Mouse (Mus musculus): ENCODE data around the gene Gfi1b. TPM values are rescaled to one million over a fixed set of nuclear protein-coding genes. Genes with fewer than 3 reads are reported as not detected.

The Gfi1b gene
- polyA plus RNA-seq, 1 experiment from 2014 or later: 3.4 TPM

DNA sequence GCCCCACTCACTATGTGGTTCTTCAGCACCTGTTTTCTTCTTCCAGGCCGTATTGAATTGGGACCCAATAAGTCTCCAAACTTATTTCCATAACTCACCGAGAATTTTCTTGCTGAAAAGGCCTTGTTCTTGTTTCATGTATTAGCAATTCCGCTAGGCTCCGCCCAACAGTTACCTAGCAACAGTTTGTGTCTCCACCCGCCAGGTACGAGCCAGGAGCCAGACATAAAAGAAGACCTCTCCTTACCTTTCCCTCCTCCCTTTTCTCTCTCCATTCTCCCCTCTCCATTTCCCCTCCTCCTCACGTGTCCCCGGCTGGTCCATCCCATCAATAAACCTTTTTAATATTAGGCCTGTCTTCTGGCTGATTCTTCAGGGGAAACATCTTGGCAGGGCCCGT, 16.6 kb upstream of the Gfi1b start:
- Histone ChIP-seq H3K9me3 (no peaks in the 10 kb centered on the region), H3K27me3 (ENCODE audit: insufficient read depth, poor library complexity, severe bottlenecking) (peaks cover 6% of the 10 kb centered on the region; the same call in 1 of the 2 replicates), H3K36me3 (no peaks in the 10 kb centered on the region), H3K4me1 (replicated peaks) (peaks cover 42% of the 10 kb centered on the region), H3K4me3 (peak overlapping the region; percentile 37), H3K27ac (peak overlapping the region; percentile 56; the same call in 1 of the 2 replicates)
- no peak for DNase-seq (ENCODE audit: low spot score)
- 20% methylated on average over 9 of the region's 9 CpGs for WGBS

DNA sequence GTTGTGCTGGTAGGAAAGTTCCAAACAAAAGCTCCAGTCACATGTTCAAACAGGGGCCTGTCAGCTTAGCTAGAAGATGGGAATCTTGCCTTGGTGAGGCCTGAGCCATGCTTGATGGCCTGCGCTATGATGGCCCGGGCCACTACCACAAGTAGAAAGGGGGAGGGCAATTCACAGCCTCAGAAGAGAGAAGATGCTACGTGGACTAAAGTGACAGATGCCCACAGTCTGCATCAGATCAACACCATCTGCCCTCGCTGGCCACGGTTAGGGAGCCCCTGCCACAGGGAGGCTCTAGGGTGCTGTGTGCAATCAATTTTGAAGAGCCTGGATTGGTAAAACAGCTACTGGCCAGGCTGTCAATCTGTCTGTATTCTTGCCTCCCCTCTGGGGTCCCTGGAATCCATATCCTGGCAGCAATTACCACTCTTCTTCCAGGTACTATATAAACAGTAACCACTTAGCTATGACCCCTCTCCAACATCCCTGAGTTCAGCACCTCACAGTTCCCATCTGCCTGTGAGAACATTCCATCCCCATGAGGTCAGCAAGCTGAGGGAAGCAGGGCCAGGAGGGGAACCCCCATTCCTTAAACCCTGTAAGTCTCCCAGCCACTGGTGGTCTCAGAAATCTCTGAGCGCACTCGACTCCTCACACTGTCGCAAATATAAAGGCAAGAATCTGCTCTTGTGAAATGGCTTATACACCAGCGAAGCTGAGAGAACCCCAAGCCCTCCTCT, 15.5 kb upstream of the Gfi1b start:
- Histone ChIP-seq H3K27ac (no peak overlapping the region; the same call in 1 of the 2 replicates), H3K9me3 (no peaks in the 10 kb centered on the region), H3K4me1 (replicated peaks) (peaks cover 33% of the 10 kb centered on the region), H3K4me3 (no peak overlapping the region), H3K27me3 (ENCODE audit: insufficient read depth, poor library complexity, severe bottlenecking) (peaks cover 6% of the 10 kb centered on the region; the same call in 1 of the 2 replicates), H3K36me3 (no peaks in the 10 kb centered on the region)
- 82% methylated on average over 9 of the region's 9 CpGs for WGBS
- DNase-seq (ENCODE audit: low spot score): no peak

DNA sequence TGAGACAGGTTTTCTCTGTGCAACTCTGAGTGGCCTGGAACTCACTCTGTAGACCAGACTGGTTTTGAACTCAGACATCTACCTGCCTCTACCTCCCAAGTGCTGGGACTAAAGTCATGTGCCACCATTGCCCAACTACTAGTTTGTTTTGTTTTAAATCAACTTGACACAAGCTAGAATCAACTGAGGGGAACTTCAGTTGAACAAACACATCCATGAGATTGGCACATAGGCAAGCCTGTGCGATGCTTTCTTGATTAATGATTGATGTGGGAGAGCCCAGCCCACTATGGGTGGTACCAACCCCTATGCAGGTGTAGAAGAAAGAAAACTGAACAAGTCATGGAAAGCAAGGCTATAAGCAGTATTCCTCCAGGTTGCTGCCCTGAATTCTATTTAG, 13.4 kb upstream of the Gfi1b start:
- peaks cover 6% of the 10 kb centered on the region; the same call in 1 of the 2 replicates for H3K27me3 ChIP-seq (ENCODE audit: insufficient read depth, poor library complexity, severe bottlenecking)
- no peak for DNase-seq (ENCODE audit: low spot score)
- H3K9me3 ChIP-seq: no peaks in the 10 kb centered on the region
- no peak overlapping the region for H3K27ac ChIP-seq
- no peak overlapping the region for H3K4me3 ChIP-seq
- no peaks in the 10 kb centered on the region for H3K36me3 ChIP-seq
- 92% methylated on average over 1 of the region's 1 CpGs for WGBS
- H3K4me1 ChIP-seq (replicated peaks): peaks cover 18% of the 10 kb centered on the region

DNA sequence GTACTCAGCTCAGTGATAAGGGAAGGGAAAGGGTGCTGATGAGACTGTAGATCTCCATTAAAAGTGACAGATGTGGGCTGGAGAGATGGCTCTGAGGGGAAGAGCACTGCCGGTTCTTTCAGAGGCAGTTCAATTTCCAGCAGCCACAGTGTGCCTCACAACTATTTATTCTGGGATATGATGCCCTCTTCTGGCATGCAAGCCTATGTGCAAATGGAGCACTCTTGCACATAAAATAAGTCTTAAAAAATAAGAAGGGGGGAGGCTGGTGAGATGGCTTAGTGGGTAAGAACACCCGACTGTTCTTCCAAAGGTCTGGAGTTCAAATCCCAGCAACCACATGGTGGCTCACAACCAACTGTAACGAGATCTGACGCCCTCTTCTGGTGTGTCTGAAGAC, 11.4 kb upstream of the Gfi1b start:
- no peak overlapping the region for H3K4me3 ChIP-seq
- peaks cover 6% of the 10 kb centered on the region for H3K4me1 ChIP-seq (replicated peaks)
- no peak for DNase-seq (ENCODE audit: low spot score)
- H3K9me3 ChIP-seq: no peaks in the 10 kb centered on the region
- 0 out of 2 replicates have a peak, but pooled peaks cover 2% of the 10 kb centered on the region for H3K27me3 ChIP-seq (ENCODE audit: insufficient read depth, poor library complexity, severe bottlenecking)
- no peak overlapping the region for H3K27ac ChIP-seq
- 53% methylated on average over 4 of the region's 4 CpGs for WGBS
- H3K36me3 ChIP-seq: no peaks in the 10 kb centered on the region

DNA sequence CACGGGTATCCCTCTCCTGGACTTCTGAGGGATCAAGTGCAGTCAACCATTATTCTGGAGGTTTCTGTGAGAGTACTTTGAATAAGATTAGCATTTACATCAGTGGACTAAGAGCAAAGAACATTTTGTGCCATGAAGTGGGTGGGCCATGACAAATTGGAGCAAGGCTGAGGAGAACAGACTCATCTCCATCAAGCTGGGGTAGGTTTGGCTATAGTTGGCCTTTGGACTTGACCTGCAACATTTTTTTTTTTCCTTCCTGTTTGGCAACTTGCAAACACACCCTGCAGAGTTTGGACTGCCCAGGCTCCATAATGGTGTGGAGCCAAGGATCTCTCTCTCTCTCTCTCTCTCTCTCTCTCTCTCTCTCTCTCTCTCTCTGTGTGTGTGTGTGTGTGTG, 10.8 kb upstream of the Gfi1b start:
- peaks cover 5% of the 10 kb centered on the region; the same call in 1 of the 2 replicates for H3K4me1 ChIP-seq (replicated peaks)
- H3K36me3 ChIP-seq: no peaks in the 10 kb centered on the region
- H3K9me3 ChIP-seq: no peaks in the 10 kb centered on the region
- H3K27me3 ChIP-seq (ENCODE audit: insufficient read depth, poor library complexity, severe bottlenecking): no peaks in the 10 kb centered on the region
- no peak overlapping the region for H3K27ac ChIP-seq
- 68% methylated on average over 1 of the region's 1 CpGs for WGBS
- DNase-seq (ENCODE audit: low spot score): no peak
- no peak overlapping the region for H3K4me3 ChIP-seq

DNA sequence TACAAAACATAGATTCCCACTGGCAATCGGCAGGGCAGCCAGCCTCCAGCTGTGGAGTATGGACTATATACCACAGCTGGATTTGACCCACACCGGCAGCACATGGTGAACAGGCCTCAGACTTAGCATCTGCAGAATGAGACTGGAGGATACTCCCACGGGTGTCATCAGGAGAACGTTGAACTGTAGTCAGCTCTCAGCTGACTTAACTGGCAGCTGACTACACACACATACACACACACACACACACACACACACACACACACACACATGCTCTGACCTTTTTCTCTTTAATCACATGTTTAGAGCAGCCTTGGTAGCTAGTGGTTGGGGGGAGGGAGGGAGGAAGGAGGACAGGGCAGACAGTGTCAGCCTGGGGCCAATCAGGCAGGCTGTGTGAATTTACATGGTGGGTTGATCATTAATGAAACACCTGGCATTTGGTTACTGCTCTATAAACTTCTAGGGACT, 8.2 kb upstream of the Gfi1b start:
- 57% methylated on average over 4 of the region's 4 CpGs for WGBS
- no peak overlapping the region for H3K4me3 ChIP-seq

DNA sequence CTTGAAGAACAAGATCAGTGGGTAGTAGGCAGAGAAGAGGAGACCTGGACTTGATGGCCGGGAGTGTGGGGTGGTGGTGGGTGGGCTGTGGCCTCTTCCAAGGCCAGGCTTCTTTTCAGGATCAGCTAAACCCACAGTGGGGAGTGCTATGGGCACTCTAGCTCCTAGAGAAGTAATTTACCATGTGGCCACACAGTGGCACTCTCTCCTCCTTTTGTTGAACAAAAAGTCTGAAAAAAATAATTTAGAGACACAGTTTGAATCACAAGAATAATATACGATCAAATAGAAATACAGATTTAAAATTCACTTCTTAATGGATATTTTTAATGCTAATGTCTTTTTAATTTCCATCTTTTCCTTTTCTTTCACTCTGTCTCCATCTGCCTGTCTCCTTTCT, 6.3 kb upstream of the Gfi1b start:
- Histone ChIP-seq H3K4me3 (no peak overlapping the region), H3K9me3 (no peaks in the 10 kb centered on the region), H3K27me3 (ENCODE audit: insufficient read depth, poor library complexity, severe bottlenecking) (peaks cover 9% of the 10 kb centered on the region; the same call in 1 of the 2 replicates), H3K4me1 (replicated peaks) (no peaks in the 10 kb centered on the region; the same call in 1 of the 2 replicates), H3K36me3 (no peaks in the 10 kb centered on the region), H3K27ac (no peak overlapping the region)
- DNase-seq (ENCODE audit: low spot score): no peak
- WGBS: 68% methylated on average over 2 of the region's 2 CpGs

More for the DNA sequence above, 8.2 kb upstream of the Gfi1b start:
- no peaks in the 10 kb centered on the region for H3K9me3 ChIP-seq
- peaks cover 4% of the 10 kb centered on the region; the same call in 1 of the 2 replicates for H3K27me3 ChIP-seq (ENCODE audit: insufficient read depth, poor library complexity, severe bottlenecking)
- H3K27ac ChIP-seq: no peak overlapping the region
- H3K4me1 ChIP-seq (replicated peaks): no peaks in the 10 kb centered on the region
- H3K36me3 ChIP-seq: no peaks in the 10 kb centered on the region
- DNase-seq (ENCODE audit: low spot score): no peak

DNA sequence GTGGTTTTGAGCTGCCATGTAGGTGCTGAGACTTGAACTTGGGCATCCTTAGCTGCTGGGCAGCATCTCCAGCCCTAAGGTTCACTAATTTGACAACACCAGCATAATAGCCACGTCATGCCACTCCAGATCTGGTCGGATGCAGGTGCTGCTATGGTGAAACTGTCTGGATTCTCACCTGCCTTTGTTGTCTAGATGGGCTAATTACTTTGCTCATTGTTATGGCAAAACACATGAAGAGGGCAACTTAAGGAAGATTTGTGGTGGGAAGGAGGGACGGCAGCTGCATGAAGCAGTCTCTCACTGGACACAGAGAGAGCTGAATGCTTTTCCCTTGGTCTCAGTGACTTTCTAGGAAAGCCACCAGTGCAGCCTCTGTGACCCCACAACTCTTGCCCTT, 4.3 kb upstream of the Gfi1b start:
- Histone ChIP-seq H3K4me3 (no peak overlapping the region), H3K4me1 (replicated peaks) (peaks cover 12% of the 10 kb centered on the region), H3K27ac (no peak overlapping the region), H3K27me3 (ENCODE audit: insufficient read depth, poor library complexity, severe bottlenecking) (peaks cover 29% of the 10 kb centered on the region), H3K9me3 (no peaks in the 10 kb centered on the region), H3K36me3 (no peaks in the 10 kb centered on the region)
- WGBS: 75% methylated on average over 3 of the region's 3 CpGs
- no peak for DNase-seq (ENCODE audit: low spot score)

DNA sequence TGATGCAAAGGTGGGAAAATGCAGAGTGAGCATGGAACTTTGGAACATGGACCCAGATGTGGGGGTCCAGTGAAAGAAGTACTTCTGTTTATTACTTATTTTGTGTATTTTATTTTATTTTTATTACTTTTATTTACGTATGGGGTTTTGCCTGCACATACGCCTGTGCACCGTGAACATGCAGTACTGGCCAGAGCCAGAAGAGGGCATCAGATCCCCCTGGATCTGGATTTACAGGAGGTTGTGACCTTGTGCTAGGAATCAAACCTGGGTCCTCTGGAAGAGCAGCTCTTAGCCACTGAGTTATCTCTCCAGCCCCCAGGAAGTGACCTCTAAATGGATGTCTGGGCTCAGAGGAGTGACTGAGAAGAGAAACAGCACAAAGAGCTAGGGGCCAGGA, 3.1 kb upstream of the Gfi1b start:
- Histone ChIP-seq H3K9me3 (no peaks in the 10 kb centered on the region), H3K4me3 (no peak overlapping the region), H3K27me3 (ENCODE audit: insufficient read depth, poor library complexity, severe bottlenecking) (peaks cover 40% of the 10 kb centered on the region), H3K36me3 (no peaks in the 10 kb centered on the region), H3K4me1 (replicated peaks) (peaks cover 12% of the 10 kb centered on the region), H3K27ac (no peak overlapping the region)
- WGBS: 90% methylated on average over 3 of the region's 3 CpGs
- no peak for DNase-seq (ENCODE audit: low spot score)

DNA sequence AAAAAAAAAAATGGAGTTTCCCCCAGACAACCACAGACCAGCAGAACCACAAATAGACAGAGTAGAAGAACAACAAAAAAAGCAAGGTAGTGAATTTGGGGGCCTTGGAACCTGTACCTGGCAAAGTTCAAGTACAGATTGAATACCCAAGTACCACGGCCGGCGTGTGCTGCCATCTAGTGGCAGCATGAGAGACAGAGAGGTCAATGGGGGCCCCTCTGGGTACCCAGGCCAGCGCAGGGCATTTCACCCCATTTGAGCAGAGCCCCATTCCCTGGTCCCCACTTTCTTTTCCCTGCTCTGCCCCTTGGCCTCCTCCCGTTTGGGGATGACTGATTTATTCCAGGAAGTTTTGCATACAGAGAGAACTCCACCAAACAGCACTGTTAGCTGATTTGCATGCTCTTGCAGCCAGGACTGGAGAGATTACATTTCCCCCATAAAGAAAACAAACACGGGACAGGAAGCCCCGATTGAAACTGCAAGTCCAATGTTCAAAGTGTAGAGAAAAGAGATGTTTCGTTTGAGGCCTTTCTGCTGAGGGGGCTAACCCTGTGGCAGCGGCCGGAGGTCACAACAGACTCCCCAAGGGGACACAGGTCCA, 841 bp upstream of the Gfi1b start:
- 23% methylated on average over 10 of the region's 10 CpGs for WGBS
- H3K4me3 ChIP-seq: no peak overlapping the region
- peaks cover 17% of the 10 kb centered on the region for H3K4me1 ChIP-seq (replicated peaks)
- H3K36me3 ChIP-seq: no peaks in the 10 kb centered on the region
- peaks cover 57% of the 10 kb centered on the region for H3K27me3 ChIP-seq (ENCODE audit: insufficient read depth, poor library complexity, severe bottlenecking)
- no peak overlapping the region for H3K27ac ChIP-seq
- no peaks in the 10 kb centered on the region for H3K9me3 ChIP-seq
- peak; percentile 60 for DNase-seq (ENCODE audit: low spot score)

DNA sequence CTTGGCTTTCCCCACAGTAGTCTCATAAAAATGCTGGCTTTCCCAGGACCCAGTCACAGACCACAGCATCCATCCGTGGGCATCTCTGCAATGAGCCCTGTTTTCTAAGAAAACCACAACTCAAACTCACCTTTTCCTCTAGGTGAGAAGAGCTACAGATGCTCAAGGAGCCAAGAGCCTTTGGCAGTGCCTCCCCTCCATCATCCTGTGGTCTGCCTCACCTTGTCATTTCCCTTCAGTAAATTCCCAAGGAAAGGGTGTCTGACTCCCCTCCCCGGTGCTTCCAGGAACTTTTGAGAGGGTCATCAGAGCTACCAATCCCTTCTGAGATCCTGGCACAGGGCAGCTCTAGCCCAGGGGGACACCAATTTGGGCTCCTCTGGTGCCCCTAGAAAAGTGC, 671 bp downstream of the Gfi1b start:
- WGBS: 29% methylated on average over 2 of the region's 2 CpGs
- peak overlapping the region; percentile 32 for H3K4me3 ChIP-seq
- no peak for DNase-seq (ENCODE audit: low spot score)

DNA sequence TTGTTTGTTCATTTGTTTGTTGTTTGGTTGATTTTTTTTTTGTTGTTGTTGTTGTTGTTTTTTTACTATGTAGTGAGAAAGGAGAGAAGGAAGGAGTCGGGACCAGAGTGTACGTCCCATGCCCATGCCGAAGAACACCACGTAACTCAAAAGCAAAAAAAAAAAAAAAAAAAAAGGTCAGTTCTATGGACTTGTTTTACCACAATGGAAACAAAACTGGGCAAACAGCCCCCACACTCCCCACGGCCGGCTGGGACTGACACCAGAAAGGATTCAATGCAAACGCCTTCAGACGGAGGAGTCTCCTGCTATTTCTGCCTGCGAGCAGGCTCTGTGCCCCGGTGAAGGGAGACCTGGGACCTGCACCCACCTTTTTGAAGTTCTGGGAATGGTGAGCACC, 1.3 kb downstream of the Gfi1b start:
- Histone ChIP-seq H3K4me3 (0 out of 2 replicates have a peak overlapping the region, but pooled peaks have one; percentile 32), H3K36me3 (no peaks in the 10 kb centered on the region), H3K4me1 (replicated peaks) (peaks cover 17% of the 10 kb centered on the region), H3K9me3 (no peaks in the 10 kb centered on the region), H3K27me3 (ENCODE audit: insufficient read depth, poor library complexity, severe bottlenecking) (peaks cover 59% of the 10 kb centered on the region), H3K27ac (no peak overlapping the region)
- 64% methylated on average over 10 of the region's 10 CpGs for WGBS
- no peak for DNase-seq (ENCODE audit: low spot score)

More for the DNA sequence above, 671 bp downstream of the Gfi1b start:
- no peaks in the 10 kb centered on the region for H3K36me3 ChIP-seq
- H3K27ac ChIP-seq: no peak overlapping the region
- peaks cover 59% of the 10 kb centered on the region for H3K27me3 ChIP-seq (ENCODE audit: insufficient read depth, poor library complexity, severe bottlenecking)
- H3K9me3 ChIP-seq: no peaks in the 10 kb centered on the region
- H3K4me1 ChIP-seq (replicated peaks): peaks cover 17% of the 10 kb centered on the region

DNA sequence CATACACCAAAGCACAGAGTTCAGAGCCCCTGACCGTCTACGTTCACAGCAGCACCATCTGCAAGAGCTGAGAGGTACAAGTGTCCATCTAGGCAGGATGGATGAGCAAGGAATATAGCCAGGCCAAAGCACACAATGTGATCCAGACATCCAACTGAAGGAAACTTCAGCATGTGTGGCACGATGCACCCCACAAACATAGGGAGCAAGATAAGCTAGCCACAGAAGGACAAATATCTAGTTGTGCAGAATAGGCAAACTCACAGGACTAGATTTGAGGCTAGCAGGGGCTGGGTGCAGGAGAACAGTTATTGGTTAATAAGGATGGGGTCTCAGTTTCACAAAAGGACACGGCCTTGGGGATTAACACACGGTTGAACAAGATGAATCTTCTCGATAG, 2.4 kb downstream of the Gfi1b start:
- H3K27me3 ChIP-seq (ENCODE audit: insufficient read depth, poor library complexity, severe bottlenecking): peaks cover 59% of the 10 kb centered on the region
- peaks cover 17% of the 10 kb centered on the region for H3K4me1 ChIP-seq (replicated peaks)
- H3K27ac ChIP-seq: no peak overlapping the region
- H3K36me3 ChIP-seq: no peaks in the 10 kb centered on the region
- H3K4me3 ChIP-seq: no peak overlapping the region
- WGBS: 90% methylated on average over 6 of the region's 6 CpGs
- DNase-seq (ENCODE audit: low spot score): no peak
- H3K9me3 ChIP-seq: no peaks in the 10 kb centered on the region

All from hindbrain, embryonic 10.5 days (tissue).